Mouse (Mus musculus) c-Kit-positive CD71-positive TER-119-positive erythroid progenitor cells, embryonic 14.5 days (primary cell): ENCODE measurements around the gene Rbm44.

Experiments used
- DNase-seq: peaks from one replicate; pipeline ENCODE4 v3.0.0-alpha.2; 2013; ENCODE audit warnings: low spot score

The Rbm44 gene

DNA sequence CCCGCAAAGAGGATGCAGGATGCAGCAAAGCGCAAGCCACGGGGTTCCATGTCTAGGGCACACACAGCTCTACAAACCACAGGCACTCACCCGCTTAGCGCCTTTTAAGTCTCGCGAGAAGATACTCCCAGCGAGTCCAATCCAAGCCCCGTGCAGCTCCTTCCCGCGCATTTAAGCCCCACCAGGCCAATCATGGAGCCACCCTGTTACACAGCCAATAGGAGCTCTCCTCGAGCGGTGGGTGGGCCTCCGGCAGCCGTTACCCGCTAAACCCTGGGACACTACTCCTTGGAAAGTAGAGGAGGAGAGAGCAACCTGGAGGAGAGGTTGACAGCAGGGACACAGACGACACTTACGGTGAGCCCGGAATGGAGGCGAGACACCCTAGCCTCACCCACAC is at the start of gene Rbm44:
Rbm44 (plus strand) TSS at position 277 of the 400 bp plus-strand sequence.
- no peak for DNase-seq

GRCm38 (mm10) chr1:91095258-91095657 is 49.6 kb upstream of the Rbm44 start:
- DNase-seq, result no peak

DNA sequence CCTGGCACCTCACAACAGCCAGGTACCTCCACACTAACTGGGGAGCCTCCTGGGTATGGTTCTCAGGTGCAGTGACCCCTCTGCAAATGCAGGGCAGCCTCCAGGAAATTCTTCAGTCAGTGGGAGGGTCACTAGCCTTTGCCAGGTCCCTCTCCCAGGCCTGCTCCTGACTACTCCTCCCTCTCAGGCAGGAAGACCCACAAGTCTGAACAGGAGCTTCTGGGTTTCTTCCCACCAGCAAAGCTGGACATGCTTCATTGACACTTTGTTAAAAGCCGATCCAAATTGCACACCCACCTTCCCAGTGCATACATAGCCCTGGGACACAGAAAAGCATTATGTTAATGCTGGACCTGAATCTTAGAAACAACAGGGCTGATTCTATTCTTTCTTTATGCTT is 49.0 kb upstream of the Rbm44 start:
- no peak for DNase-seq

DNA sequence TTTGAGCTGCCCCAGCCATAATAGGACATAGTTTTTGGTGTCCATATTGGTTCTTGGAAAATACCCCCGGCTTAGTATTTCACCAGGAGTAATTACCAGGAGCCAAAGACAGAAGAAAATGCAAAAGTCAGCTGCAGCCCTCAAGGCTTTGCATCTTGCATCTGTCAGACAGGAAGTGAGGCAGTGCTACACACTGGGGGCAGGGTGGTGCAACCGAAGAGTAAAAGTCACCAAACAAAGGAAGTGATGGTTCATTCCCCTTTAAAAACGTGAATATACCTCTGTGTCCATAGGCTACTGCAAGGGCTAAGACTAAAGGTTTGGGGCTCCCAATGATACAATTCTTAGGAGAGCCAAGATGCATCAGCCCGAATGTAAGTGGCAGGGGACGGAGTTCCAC is 48.4 kb upstream of the Rbm44 start:
- DNase-seq, result no peak

- no peak for DNase-seq
These were observed 47.5 kb upstream of the Rbm44 start for GRCm38 (mm10) chr1:91097283-91097834.

GRCm38 (mm10) chr1:91098887-91099286 is 46.0 kb upstream of the Rbm44 start:
- DNase-seq, result peak; percentile 52

DNA sequence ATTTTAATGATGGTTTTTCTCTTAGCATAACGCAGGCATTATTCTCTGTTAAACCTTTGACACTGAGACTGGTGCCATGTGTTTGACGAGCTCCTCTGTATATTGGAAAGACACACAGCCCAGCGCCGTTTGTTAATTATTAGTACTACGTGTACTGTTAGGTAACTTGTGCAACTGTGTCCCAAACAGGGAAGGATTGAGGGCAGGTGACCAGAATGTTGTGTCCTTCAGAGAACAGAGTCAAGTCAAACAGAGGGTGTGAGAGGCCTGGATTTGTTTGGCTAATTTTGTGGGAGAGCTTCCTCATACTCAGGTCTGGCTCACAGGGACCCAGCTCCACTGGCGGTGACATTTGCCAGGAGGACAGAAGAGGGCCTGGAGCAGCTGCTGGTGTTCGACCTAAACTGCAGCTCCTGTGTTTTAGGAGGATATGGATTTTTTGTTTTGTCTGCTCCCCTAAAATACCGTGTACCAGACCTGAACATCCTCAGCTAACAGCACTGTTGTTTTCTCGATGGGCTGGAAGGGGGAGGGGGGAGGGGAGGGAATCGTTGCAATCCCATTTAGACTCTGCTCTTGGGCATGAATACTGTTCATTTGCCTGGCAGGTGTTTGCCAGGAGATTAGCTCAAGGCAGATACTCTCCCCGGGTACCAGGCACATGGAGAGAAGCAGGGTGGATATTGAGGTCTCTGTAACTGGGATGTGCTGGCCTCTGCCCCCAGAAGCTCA is 43.0 kb upstream of the Rbm44 start:
- DNase-seq, result no peak

DNA sequence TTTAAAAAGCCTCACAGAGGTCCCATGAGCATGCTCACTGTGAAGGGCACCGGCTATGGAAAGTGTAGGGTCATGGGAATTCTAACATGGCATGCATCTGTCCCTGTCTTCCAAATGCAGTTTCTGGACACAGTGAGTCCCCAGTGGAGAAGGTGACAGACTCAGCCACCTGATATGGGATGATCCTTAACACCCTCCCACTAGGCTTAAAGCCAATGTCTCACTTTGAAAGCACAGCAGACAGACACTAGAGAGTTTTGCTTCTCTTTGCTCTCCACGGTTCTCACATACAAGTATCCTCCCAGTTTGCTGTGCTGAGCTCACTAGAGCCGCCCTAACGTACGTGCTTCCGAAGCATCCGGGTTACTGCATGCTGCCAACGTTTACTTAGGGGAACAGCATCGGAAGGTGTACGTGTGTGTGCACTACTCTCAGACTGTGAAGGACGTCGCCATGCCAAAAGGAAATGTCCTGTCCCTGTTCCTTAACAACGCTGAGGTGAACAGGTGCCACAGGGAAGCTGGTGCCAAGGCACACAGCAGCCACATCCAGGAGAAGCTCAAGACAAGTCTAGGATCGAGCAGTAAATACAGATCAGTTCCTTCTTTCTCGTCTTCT is 41.4 kb upstream of the Rbm44 start:
- no peak for DNase-seq

DNA sequence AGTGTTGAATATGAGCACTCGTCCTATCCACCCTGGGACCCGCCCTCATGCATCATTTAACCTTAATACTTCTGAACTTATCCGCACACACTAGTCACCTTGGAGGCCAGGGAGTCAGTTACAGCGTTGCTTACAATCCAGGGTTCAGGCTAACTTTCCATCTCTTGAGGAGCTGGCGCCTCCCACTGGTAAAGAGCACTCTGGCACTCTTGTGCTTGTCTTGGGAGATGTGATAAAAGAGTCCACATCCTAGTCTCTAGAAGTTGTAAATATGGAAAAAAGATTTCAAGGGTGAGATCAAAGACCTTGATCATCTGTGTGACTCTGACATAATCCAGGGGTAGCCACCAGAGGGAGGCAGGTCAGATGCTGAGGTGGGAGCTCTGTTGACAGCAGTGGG is 37.3 kb upstream of the Rbm44 start:
- no peak for DNase-seq

GRCm38 (mm10) chr1:91109302-91109701 is 35.6 kb upstream of the Rbm44 start:
- DNase-seq, result no peak

DNA sequence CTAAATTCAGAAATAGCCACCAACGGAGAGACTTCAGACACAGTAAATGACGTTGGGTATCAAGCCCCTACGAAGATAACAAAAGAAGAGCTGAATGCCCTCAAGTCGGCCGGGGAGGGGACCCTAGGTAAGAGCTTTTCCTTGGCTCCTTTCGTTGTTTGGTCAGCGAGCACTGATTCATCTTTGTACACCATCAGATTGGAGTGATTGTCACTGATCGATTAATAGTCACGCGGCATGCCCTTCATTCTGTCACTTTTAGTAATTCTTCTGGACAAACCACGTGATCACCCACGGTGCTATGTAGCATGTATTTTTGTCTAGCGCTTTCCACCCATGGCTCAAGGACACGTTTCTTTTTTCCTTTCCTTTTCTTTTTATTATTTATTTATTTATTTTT is 32.7 kb upstream of the Rbm44 start:
- no peak for DNase-seq

- DNase-seq, result no peak
These were observed 32.3 kb upstream of the Rbm44 start for GRCm38 (mm10) chr1:91112606-91113005.

DNA sequence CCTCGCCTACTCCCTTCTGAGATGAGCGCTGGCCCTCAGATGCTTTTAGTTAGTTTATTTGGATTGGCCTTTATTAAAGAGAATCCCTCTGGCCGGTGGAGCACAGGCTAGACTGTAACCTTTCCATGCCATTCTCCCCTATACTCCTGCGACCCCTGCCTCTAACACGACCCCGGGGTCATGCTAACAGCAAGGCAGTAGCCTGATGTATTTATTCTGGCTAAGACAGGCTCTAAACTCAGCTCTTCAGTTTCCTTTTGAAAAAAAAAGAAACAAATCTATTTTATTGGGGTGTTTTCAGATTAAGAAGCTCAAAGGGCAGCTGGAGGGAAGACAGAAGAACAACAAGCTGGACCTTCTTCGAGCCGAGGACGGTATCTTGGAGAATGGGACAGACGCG is 22.8 kb upstream of the Rbm44 start:
- DNase-seq, result no peak

DNA sequence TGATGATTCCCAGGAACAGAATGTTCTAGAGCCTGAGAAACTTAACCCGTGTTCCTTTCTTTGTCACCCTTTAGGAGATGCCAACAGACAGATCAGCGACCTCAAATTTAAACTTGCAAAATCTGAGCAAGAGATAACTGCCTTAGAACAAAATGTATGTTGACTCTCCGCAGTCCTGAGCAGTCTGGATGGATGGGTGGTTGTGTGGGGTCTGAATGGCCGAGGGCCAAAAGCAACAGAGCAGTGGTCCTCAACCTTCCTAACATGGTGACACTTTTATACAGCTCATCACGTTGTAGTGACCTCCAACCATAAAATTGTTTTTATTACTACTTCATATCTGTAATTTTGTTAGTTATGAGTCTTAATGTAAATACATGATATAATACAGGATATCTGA is 21.9 kb upstream of the Rbm44 start:
- no peak for DNase-seq

DNA sequence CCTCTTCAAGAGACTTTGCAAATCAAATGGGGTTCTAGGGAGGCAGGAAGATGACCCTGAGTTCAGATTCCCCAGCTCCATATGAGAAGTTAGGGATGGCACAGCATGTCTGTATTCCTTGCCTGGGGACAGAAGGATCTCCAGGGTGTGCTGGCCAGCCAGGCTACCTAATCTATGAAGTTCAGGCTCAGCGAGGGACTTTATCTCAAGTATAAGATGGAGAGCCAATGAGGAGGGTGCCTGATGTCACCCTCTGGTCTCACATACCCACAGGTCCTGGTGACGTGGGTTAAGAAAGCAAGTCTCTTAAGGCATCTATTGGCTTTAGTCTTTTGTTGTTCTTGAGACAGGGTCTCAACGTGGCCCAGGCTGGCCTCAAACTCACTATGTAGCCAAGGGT is 21.4 kb upstream of the Rbm44 start:
- peak; percentile 7 for DNase-seq

GRCm38 (mm10) chr1:91128849-91129248 is 16.0 kb upstream of the Rbm44 start:
- no peak for DNase-seq

DNA sequence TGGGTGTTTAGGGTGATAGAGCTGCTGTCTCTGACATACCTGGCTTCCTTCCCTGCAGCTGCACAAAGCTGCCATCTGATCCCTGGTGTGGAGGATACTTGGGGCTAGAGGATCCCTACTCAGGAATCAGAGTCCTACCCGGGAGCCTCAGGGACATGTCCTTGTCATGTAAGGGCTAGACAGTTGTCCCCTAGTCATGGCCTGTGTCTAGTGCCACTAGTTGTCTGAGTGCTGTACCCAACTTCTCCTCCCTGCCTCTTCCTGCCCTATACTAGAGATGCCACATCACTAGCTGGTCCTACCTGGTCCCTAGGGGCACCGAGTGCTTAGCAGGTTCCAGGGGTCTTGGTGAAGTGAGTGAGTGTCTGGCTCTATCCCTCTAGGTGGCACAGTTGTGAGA is 7.9 kb upstream of the Rbm44 start:
- no peak for DNase-seq

GRCm38 (mm10) chr1:91151509-91151908 is 6.6 kb downstream of the Rbm44 start:
- no peak for DNase-seq

- DNase-seq, result no peak
These were observed 21.9 kb downstream of the Rbm44 start for GRCm38 (mm10) chr1:91166798-91167197.

DNA sequence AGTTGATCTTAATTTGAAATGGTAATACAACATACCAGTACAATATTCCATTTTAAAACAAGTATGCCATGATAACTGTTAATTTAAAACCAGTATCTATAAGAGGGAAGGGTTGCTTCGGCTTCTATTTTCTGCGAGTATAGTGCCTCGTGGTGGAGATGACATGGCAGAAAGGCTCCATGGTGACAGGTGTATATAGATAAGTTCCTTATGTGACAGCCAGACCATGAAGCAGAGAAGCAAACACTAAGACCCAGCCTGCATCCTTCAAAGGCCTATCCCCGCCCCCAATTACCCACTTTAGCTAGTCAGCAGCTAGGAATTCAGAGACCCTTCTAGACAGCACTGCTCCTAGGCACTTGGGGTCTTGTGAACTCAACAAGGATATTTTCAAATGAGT is 24.3 kb downstream of the Rbm44 start:
- DNase-seq, result no peak

DNA sequence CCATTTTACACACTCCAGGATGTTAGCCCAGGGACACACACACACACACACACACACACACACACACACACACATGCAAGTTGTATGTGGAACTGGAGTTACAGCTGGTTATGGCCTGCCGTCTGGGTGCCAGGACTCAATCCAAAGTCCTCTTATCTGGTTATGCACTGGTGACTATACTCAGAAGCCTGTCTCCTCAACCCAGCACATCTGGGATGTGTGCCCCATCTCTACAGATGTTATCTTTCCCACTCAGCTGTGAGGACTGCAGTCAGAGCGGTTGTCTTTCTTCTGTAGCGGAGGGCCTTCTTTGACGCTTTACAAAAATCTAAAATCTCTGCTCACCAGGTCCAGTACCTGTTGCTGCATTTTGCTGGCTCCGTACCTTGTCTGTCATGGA is 29.9 kb downstream of the Rbm44 start:
- DNase-seq, result no peak

GRCm38 (mm10) chr1:91176026-91176425 is 31.1 kb downstream of the Rbm44 start:
- no peak for DNase-seq

DNA sequence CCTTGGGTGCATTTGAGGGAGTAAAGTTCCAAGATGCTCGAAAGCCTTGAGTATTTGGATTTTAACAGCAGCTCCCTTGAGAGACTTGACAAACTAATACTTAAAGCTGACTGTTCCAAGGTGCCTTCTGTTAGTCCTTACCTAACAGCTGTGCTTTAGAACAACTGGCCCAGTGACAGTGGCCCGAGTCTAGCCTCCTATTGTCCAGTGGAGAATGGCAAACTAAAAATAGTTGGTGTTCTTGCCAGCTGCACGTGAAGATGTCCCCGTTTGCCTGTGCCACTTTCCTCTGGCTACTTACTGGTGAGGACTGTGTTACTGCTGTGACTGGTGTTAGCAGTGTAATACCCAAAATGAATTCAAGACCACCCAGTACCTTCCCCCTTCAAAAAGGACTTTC is 32.0 kb downstream of the Rbm44 start:
- no peak for DNase-seq

GRCm38 (mm10) chr1:91179086-91179485 is 34.2 kb downstream of the Rbm44 start:
- peak; percentile 45 for DNase-seq
